Mouse (Mus musculus): ENCODE results near the gene Gm49387.

The Gm49387 gene

GRCm38 (mm10) chr14:31662555-31663211 lies 22.0 kb upstream of the Gm49387 start:
- DNase-seq (ENCODE audit: low read depth, low spot score), result no peak

- DNase-seq (ENCODE audit: low read depth, low spot score), result peak; percentile 85
These were observed 21.2 kb upstream of the Gm49387 start for GRCm38 (mm10) chr14:31661671-31662554.

- DNase-seq (ENCODE audit: low read depth, low spot score), result no peak
These were observed 19.8 kb upstream of the Gm49387 start for GRCm38 (mm10) chr14:31660312-31661093.

- DNase-seq (ENCODE audit: low read depth, low spot score), result no peak
These were observed 19.0 kb upstream of the Gm49387 start for GRCm38 (mm10) chr14:31659501-31660181.

GRCm38 (mm10) chr14:31658126-31658680 lies 17.5 kb upstream of the Gm49387 start:
- no peak for DNase-seq (ENCODE audit: low read depth, low spot score)

- no peak for DNase-seq (ENCODE audit: low read depth, low spot score)
These were observed 16.4 kb upstream of the Gm49387 start for GRCm38 (mm10) chr14:31656857-31657645.

GRCm38 (mm10) chr14:31656386-31656785 lies 15.7 kb upstream of the Gm49387 start:
- DNase-seq (ENCODE audit: low read depth, low spot score), result no peak

GRCm38 (mm10) chr14:31655406-31655805 lies 14.7 kb upstream of the Gm49387 start:
- no peak for DNase-seq (ENCODE audit: low read depth, low spot score)

- DNase-seq (ENCODE audit: low read depth, low spot score), result no peak
These were observed 14.1 kb upstream of the Gm49387 start for GRCm38 (mm10) chr14:31654816-31655215.

GRCm38 (mm10) chr14:31653101-31653875 lies 12.6 kb upstream of the Gm49387 start:
- DNase-seq (ENCODE audit: low read depth, low spot score), result no peak

GRCm38 (mm10) chr14:31652624-31653023 lies 11.9 kb upstream of the Gm49387 start:
- no peak for DNase-seq (ENCODE audit: low read depth, low spot score)

GRCm38 (mm10) chr14:31652106-31652505 lies 11.4 kb upstream of the Gm49387 start:
- no peak for DNase-seq (ENCODE audit: low read depth, low spot score)

- no peak for DNase-seq (ENCODE audit: low read depth, low spot score)
These were observed 10.5 kb upstream of the Gm49387 start for GRCm38 (mm10) chr14:31651206-31651605.

- DNase-seq (ENCODE audit: low read depth, low spot score), result no peak
These were observed 9.7 kb upstream of the Gm49387 start for GRCm38 (mm10) chr14:31650347-31650746.

- DNase-seq (ENCODE audit: low read depth, low spot score), result no peak
These were observed 7.3 kb upstream of the Gm49387 start for GRCm38 (mm10) chr14:31647991-31648390.

GRCm38 (mm10) chr14:31645920-31646319 lies 5.2 kb upstream of the Gm49387 start:
- DNase-seq (ENCODE audit: low read depth, low spot score), result no peak

- DNase-seq (ENCODE audit: low read depth, low spot score), result no peak
These were observed 4.4 kb upstream of the Gm49387 start for GRCm38 (mm10) chr14:31644931-31645547.

GRCm38 (mm10) chr14:31644183-31644830 lies 3.6 kb upstream of the Gm49387 start:
- no peak for DNase-seq (ENCODE audit: low read depth, low spot score)
